Mouse (Mus musculus) hindbrain, embryonic 15.5 days (tissue): Measurements from ENCODE around the gene Haus4. TPM values are rescaled to one million over a fixed set of nuclear protein-coding genes. Genes with fewer than 3 reads are reported as not detected.

Experiments
- ATAC-seq: fragments of 200-750 bp; cut with Nextera tagmentation; 2 replicates; pipeline ENCODE4 v1.8.0; 2017; ENCODE audit warnings: low read depth, moderate number of reproducible peaks, moderate TSS enrichment; ENCODE audit not compliant: low FRiP score
- H3K27ac ChIP-seq: fragments of 300-500 bp; sonication (generic); replicated peaks from 2 replicates; pipeline ENCODE4 v1.5.1; 2015; ENCODE audit warnings: mild to moderate bottlenecking, inconsistent platforms
- H3K27me3 ChIP-seq: fragments of 300-500 bp; sonication (generic); 2 replicates; pipeline ENCODE4 v1.6.1; 2015; ENCODE audit warnings: control low read depth, inconsistent platforms
- H3K36me3 ChIP-seq: fragments of 300-500 bp; sonication (generic); 2 replicates; pipeline ENCODE4 v1.6.1; 2015; ENCODE audit warnings: control low read depth, inconsistent platforms
- H3K4me1 ChIP-seq: fragments of 300-500 bp; sonication (generic); replicated peaks from 2 replicates; pipeline ENCODE4 v1.6.1; 2015; ENCODE audit warnings: control low read depth, inconsistent platforms
- H3K4me2 ChIP-seq: fragments of 300-500 bp; sonication (generic); 2 replicates; pipeline ENCODE4 v1.6.1; 2015; ENCODE audit warnings: moderate library complexity, mild to moderate bottlenecking, inconsistent platforms
- H3K4me3 ChIP-seq: fragments of 300-500 bp; sonication (generic); 2 replicates; pipeline ENCODE4 v1.5.1; 2015; ENCODE audit warnings: mild to moderate bottlenecking, inconsistent platforms
- H3K9ac ChIP-seq: fragments of 300-500 bp; sonication (generic); 2 replicates; pipeline ENCODE4 v1.6.1; 2015; ENCODE audit warnings: inconsistent platforms
- H3K9me3 ChIP-seq: fragments of 300-500 bp; sonication (generic); 2 replicates; pipeline ENCODE4 v1.6.1; 2016; ENCODE audit warnings: control low read depth, inconsistent platforms
- WGBS: fragments of 180-500 bp; shearing (Covaris S2); methylation state at CpG from one replicate; pipeline ENCODE4 v1.1.7; 2015; 5-methylcytosine and 5-hydroxymethylcytosine counted together
- polyA plus RNA-seq: library from polyadenylated mRNA; unstranded; fragments of >200 nt; fragmentation: Nextera tagmentation; extraction: Ambion mirVana; gene quantifications from 2 replicates; pipeline ENCODE4 v1.2.1, GENCODE M21; 2015

Gene Haus4
- polyA plus RNA-seq = 19.0 TPM in 2 replicates

- H3K27ac ChIP-seq = peak within 1 kb of the TSS; percentile 21
- under 1% methylated on average over 76 of the region's 76 CpGs for WGBS
- peak; percentile 92 for ATAC-seq
These were observed at the start of gene Haus4 for GRCm38 (mm10) chr14:54553975-54554769. Haus4 (minus strand) TSS chr14:54554616.

GRCm38 (mm10) chr14:54603686-54604085 lies 49.3 kb upstream of the Haus4 start:
- H3K27me3 ChIP-seq = no peaks in the 10 kb centered on the region
- no peak for ATAC-seq
- no peaks in the 10 kb centered on the region for H3K9me3 ChIP-seq
- peak overlapping the region; percentile 97 for H3K27ac ChIP-seq
- no peak overlapping the region for H3K9ac ChIP-seq
- H3K4me2 ChIP-seq = peak overlapping the region; percentile 64
- 77% methylated on average over 8 of the region's 8 CpGs for WGBS
- peak overlapping the region; percentile 63 for H3K4me3 ChIP-seq
- H3K4me1 ChIP-seq = peaks cover 26% of the 10 kb centered on the region
- H3K36me3 ChIP-seq = no peaks in the 10 kb centered on the region

More at GRCm38 (mm10) chr14:54553975-54554769, at the start of gene Haus4:
- H3K9ac ChIP-seq = peak within 1 kb of the TSS; percentile 47
- H3K4me1 ChIP-seq = peaks cover 10% of the 10 kb centered on the region
- H3K27me3 ChIP-seq = no peaks in the 10 kb centered on the region
- H3K4me3 ChIP-seq = peak within 1 kb of the TSS; percentile 48
- H3K36me3 ChIP-seq = no peaks in the 10 kb centered on the region
- peak within 1 kb of the TSS; percentile 80 for H3K4me2 ChIP-seq
- no peaks in the 10 kb centered on the region for H3K9me3 ChIP-seq

GRCm38 (mm10) chr14:54603038-54603654 lies 48.7 kb upstream of the Haus4 start:
- H3K36me3 ChIP-seq = no peaks in the 10 kb centered on the region
- WGBS = under 1% methylated on average over 46 of the region's 46 CpGs
- peak overlapping the region; percentile 63 for H3K4me3 ChIP-seq

GRCm38 (mm10) chr14:54602613-54603012 lies 48.2 kb upstream of the Haus4 start:
- Histone ChIP-seq H3K4me2 (peak overlapping the region; percentile 64), H3K4me1 (peaks cover 26% of the 10 kb centered on the region), H3K36me3 (no peaks in the 10 kb centered on the region), H3K9ac (peak overlapping the region; percentile 73), H3K27me3 (no peaks in the 10 kb centered on the region), H3K9me3 (no peaks in the 10 kb centered on the region), H3K4me3 (peak overlapping the region; percentile 63), H3K27ac (peak overlapping the region; percentile 97)
- ATAC-seq = peak; percentile 33
- 29% methylated on average over 4 of the region's 4 CpGs for WGBS

More at GRCm38 (mm10) chr14:54603038-54603654, 48.7 kb upstream of the Haus4 start:
- H3K27me3 ChIP-seq = no peaks in the 10 kb centered on the region
- H3K9me3 ChIP-seq = no peaks in the 10 kb centered on the region
- ATAC-seq = peak; percentile 99
- H3K27ac ChIP-seq = peak overlapping the region; percentile 97
- peak overlapping the region; percentile 64 for H3K4me2 ChIP-seq
- H3K9ac ChIP-seq = peak overlapping the region; percentile 73
- H3K4me1 ChIP-seq = peaks cover 26% of the 10 kb centered on the region

GRCm38 (mm10) chr14:54601601-54602000 lies 47.2 kb upstream of the Haus4 start:
- Histone ChIP-seq H3K9me3 (no peaks in the 10 kb centered on the region), H3K4me3 (no peak overlapping the region), H3K27me3 (no peaks in the 10 kb centered on the region), H3K9ac (no peak overlapping the region), H3K27ac (no peak overlapping the region), H3K36me3 (no peaks in the 10 kb centered on the region), H3K4me1 (peaks cover 26% of the 10 kb centered on the region), H3K4me2 (no peak overlapping the region)
- WGBS = 69% methylated on average over 2 of the region's 2 CpGs
- no peak for ATAC-seq

GRCm38 (mm10) chr14:54597084-54597483 lies 42.7 kb upstream of the Haus4 start:
- Histone ChIP-seq H3K36me3 (no peaks in the 10 kb centered on the region), H3K4me2 (no peak overlapping the region), H3K27me3 (no peaks in the 10 kb centered on the region), H3K9ac (no peak overlapping the region), H3K9me3 (no peaks in the 10 kb centered on the region), H3K27ac (no peak overlapping the region), H3K4me1 (peaks cover 5% of the 10 kb centered on the region), H3K4me3 (no peak overlapping the region)
- ATAC-seq = no peak
- 78% methylated on average over 7 of the region's 7 CpGs for WGBS

DNA sequence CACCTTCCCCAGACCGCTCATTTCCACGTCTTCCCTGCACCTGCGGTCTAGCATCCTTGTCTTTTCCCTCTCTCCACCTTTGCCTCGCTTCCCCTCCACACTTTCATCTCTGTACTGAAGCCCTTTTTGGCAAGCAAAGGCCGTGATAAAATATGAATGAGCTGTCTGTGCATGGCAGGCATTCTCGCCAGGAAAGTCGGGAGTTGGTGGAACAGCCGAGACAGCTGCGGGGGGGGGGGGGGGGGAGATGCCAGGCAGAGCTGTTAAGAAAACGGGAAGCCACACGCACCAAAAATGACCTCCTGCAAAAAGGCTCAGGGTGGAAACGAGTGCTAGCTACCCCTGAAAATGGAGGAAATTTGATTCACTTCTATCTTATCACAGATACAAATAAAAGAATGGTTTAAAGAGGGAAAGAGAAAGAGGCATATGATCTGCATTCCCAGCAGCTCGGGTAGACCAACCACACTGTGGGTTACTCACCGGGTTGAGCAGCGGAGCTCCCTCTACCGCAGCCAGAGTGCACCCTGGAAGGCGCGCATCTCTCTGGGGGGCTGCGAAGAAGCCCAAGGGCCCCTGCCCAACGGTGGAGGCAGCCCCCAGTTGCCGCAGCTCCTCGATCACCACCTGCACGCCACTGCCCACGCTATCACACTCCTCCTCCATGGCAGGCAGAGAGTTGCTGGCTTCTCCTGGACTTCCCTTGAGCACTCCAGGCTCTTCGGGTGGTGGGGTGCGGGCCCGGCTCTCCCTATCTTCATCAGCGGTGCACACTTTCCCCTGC lies 40.4 kb upstream of the Haus4 start:
- no peak for ATAC-seq
- H3K36me3 ChIP-seq = no peaks in the 10 kb centered on the region
- no peak overlapping the region for H3K9ac ChIP-seq
- no peak overlapping the region for H3K4me2 ChIP-seq
- 73% methylated on average over 27 of the region's 28 CpGs for WGBS
- H3K27me3 ChIP-seq = no peaks in the 10 kb centered on the region
- H3K9me3 ChIP-seq = no peaks in the 10 kb centered on the region
- no peak overlapping the region for H3K4me3 ChIP-seq
- H3K27ac ChIP-seq = no peak overlapping the region
- H3K4me1 ChIP-seq = peaks cover 4% of the 10 kb centered on the region; the same call in 1 of the 2 replicates

DNA sequence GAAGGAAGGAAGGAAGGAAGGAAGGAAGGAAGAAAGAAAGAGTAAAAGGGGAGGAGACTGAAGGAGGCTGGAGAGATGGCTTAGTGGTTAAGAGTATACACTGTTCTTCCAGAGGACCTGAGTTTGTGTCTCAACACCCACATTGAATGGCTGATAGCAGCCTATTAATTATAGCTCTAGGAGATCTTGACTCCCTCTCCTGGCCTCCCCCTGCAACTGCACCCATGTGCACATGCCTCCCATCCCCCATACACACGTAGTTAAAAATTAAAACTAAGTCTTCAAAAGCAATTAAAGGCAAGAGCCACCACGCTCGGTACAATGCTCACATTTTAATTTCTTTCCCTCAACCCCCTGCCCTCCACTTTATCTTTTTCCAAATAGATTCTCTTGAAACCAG lies 39.6 kb upstream of the Haus4 start:
- H3K27ac ChIP-seq = no peak overlapping the region
- H3K9me3 ChIP-seq = no peaks in the 10 kb centered on the region
- no peak for ATAC-seq
- H3K4me1 ChIP-seq = peaks cover 4% of the 10 kb centered on the region; the same call in 1 of the 2 replicates
- WGBS = 90% methylated on average over 3 of the region's 3 CpGs
- H3K36me3 ChIP-seq = no peaks in the 10 kb centered on the region
- no peak overlapping the region for H3K4me2 ChIP-seq
- H3K4me3 ChIP-seq = no peak overlapping the region
- H3K27me3 ChIP-seq = no peaks in the 10 kb centered on the region
- no peak overlapping the region for H3K9ac ChIP-seq

- H3K27me3 ChIP-seq = no peaks in the 10 kb centered on the region
- no peaks in the 10 kb centered on the region for H3K9me3 ChIP-seq
- no peak overlapping the region for H3K4me3 ChIP-seq
- peak overlapping the region; percentile 49 for H3K27ac ChIP-seq
- peaks cover 4% of the 10 kb centered on the region; the same call in 1 of the 2 replicates for H3K4me1 ChIP-seq
- no peak overlapping the region for H3K4me2 ChIP-seq
- H3K36me3 ChIP-seq = no peaks in the 10 kb centered on the region
- 0 out of 2 replicates have a peak, but pooled peaks have one; percentile 37 for ATAC-seq
- H3K9ac ChIP-seq = no peak overlapping the region
- 65% methylated on average over 10 of the region's 10 CpGs for WGBS
These were observed 38.0 kb upstream of the Haus4 start for GRCm38 (mm10) chr14:54592319-54592934.

- ATAC-seq = no peak
- Histone ChIP-seq H3K4me3 (no peak overlapping the region), H3K27me3 (no peaks in the 10 kb centered on the region), H3K4me1 (peaks cover 4% of the 10 kb centered on the region; the same call in 1 of the 2 replicates), H3K4me2 (no peak overlapping the region), H3K27ac (no peak overlapping the region), H3K9ac (no peak overlapping the region), H3K9me3 (no peaks in the 10 kb centered on the region), H3K36me3 (no peaks in the 10 kb centered on the region)
- 91% methylated on average over 16 of the region's 16 CpGs for WGBS
These were observed 36.6 kb upstream of the Haus4 start for GRCm38 (mm10) chr14:54591056-54591455.

- ATAC-seq = no peak; the same call in 1 of the 2 replicates
- no peak overlapping the region for H3K4me2 ChIP-seq
- no peaks in the 10 kb centered on the region for H3K9me3 ChIP-seq
- H3K4me3 ChIP-seq = no peak overlapping the region
- no peaks in the 10 kb centered on the region for H3K4me1 ChIP-seq
- WGBS = 41% methylated on average over 7 of the region's 7 CpGs
- H3K27me3 ChIP-seq = peaks cover 5% of the 10 kb centered on the region; the same call in 1 of the 2 replicates
- 0 out of 2 replicates have a peak, but pooled peaks cover 8% of the 10 kb centered on the region for H3K36me3 ChIP-seq
- H3K27ac ChIP-seq = no peak overlapping the region
- H3K9ac ChIP-seq = no peak overlapping the region
These were observed 29.4 kb upstream of the Haus4 start for GRCm38 (mm10) chr14:54583681-54584338.
